Mouse (Mus musculus) layer of hippocampus, postnatal 25 days (tissue): ENCODE measurements at regions not wholly inside any gene's neighbourhood (a gene's known extent, or its start where the extent isn't known, plus 50 kb on each side); places are given as distances from the start of the nearest gene placed in this dataset.

Source experiments
- DNase-seq, 2 experiments: peaks; one replicate each; pipeline ENCODE4 v3.0.0; 2022; ENCODE audit warnings: mixed read lengths in 2 of 2, low spot score in 1 of 2; ENCODE audit errors: extremely low spot score in 1 of 2

DNA sequence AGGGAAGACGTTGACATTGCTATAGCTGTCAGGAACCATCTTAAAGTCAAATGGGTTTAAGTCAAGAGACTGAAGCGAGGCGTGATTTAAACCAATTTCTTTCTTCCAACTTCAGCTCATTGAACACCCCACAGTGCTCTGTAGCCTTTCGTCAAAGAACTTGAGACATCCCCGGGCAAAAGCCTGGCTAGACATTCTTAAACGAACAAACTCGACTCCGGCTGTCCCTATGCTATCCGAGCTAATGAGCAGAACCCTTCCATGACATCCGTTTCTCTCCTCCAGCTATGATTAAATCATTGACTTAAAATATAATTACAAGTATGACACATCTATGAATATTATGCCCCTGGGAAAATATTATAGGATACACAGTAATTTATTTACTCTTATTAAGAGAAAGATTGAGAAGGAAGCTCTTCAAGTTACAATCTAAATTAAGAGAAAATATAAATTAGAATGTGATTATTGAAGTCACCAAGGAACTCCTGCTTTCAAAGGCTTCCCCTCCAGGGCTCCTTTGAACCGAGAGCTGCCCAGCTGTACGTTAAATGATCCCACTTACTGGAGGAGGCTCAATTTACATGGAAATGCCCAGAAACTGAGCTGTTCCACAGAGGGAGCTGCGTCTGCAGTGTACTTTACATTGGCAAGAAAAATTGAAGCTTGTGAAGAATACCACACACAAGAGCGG lies 253.2 kb downstream of the Pax3 start:
- no peak for DNase-seq

- peak in 1 of 2 experiments; percentile 29 for DNase-seq
These were observed 253.8 kb downstream of the Pax3 start for GRCm38 (mm10) chr1:77943101-77943500.

DNA sequence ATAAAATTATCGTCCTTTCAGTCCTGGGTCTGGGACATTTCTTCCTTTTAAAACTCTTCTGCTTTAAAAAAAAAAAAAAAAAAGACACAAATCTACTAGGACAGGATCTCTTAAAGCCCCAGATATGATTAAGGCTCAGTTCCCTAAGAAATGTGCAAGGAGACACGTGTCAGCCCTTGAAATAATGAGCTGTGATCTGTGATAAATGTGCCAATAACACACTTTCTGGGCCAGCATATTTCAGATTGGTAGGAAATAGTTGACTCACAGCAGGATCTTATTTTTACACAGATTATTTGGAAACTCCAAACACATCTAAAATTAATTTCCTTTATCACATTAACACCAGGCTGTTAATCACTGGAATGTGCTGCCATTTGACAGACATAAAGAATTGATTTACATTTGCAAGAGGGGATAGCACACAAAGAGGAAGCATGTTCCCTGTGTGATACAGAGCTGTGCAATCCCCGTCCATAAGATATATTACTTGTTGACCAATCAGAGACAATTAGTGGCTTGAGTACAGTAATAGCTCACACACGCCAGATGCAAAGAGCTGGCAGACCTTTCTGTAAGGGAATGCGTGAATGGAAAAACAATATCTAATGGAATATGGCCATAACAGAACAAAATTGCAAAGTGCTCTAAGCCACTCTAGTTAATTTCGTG lies 263.7 kb downstream of the Pax3 start:
- DNase-seq: no peak

DNA sequence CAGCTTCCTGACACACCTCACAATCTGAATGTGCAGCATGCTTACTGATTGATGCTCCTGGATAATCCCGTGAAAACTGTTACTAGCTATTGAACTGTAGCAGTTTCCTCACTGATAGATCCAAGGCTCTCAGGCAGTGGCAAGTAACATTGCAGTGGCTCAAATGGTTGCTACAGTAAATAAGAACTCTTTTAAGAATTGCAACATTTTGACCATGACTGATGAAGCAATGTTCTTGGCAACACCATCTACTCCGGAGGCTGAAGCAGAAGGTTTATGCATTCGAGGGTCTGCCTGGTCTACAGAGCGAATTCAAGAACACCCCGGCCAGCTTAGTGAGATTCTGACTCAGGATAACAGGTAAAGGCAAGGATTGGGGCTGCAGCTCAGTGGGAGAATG lies 264.7 kb downstream of the Pax3 start:
- no peak for DNase-seq

- peak in 1 of 2 experiments; percentile 25 for DNase-seq
These were observed 266.3 kb downstream of the Pax3 start for GRCm38 (mm10) chr1:77930661-77931060.

DNA sequence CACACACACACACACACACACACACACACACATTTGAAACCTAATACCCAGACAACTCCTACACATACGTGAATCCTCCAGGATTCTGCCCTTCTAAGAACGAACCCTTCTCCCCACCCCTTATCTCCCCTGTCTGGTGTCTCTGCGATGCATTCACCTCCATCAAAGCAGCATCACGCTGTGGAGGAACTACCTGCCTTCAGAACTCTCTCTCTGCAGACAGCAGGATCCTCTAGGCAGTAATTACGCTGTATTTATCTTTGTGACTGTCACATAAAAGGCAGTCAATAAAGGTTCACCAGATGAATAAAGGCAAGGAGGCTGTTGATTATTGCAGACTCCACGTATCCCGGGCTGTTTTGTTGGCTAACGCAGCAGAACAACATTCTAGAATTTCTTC lies 267.4 kb downstream of the Pax3 start:
- DNase-seq: no peak

- no peak for DNase-seq
These were observed 270.8 kb downstream of the Pax3 start for GRCm38 (mm10) chr1:77926146-77926545.

DNA sequence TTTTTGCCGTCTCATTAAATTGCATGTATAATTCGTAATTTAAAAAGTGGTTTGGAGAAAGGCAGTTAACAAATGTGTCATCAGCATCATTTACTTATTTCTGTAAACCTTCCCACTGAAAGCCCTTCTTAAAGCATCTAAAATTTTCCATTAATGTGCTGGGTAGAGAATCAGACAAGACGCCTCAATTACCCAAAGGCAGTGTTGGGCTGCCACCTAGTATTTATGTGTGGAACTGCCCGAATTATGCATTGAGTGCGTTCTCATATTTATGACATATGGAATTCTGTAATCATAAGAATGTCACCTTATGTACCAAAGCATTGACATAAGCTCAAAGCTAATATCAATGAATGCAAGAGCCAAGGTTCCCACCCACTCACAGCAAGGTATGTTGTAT lies 300.7 kb downstream of the Pax3 start:
- DNase-seq: peak in 1 of 2 experiments; percentile 17

DNA sequence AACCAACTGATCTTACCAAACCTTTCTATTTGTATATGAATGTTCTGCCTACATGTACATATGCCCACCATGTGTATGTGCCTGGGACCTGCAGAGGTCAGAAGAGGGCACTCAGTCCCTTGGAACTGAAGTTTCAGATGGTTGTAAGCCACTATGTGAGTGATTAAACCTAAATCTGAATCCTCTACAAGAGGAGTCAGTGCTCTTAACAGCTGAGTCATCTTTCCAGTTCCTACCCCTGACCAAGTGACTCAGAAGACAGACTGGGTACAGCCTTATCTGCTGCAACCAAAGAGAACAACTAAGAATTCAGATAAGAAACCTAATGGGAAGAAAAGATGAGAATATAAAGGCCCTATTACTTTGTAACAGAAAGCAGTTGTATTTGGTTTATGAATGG lies 317.9 kb downstream of the Pax3 start:
- DNase-seq: no peak

DNA sequence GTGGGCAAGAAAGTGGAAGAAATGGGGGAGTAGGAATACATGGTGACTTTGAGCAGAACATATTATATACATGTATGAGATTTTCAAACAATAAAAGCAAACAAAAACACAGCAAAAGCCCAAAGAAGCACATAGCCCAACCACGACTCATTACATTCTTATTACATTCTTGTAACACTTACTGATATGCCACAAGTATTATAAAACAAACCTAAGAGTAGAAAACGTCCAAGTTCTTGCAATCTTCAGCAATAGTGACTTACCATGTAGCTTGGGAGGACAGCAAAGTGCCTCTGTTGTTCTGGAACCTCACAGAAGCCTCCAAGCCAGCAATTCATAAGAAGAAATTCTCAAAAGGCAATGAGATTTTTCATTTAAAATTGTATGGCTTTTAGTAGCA lies 326.8 kb downstream of the Pax3 start:
- no peak for DNase-seq

DNA sequence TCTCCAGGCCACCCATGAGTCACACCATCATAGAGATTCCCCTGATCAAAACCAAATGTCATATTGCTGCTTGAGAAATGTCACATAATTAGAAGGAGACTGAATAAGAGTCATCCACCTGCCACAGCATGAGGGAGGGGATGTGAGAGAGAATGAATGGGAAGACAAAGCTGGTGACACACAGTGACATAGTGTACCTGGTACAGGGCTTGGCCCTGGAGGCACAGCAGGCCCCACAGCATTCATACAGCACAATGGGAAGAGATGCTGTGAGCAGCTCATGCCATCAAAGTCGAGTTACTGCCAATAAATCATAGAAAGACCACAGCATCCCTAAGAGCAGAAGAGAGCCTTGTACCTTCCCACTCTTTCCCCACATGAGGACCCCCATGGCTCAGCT lies 327.8 kb downstream of the Pax3 start:
- no peak for DNase-seq

DNA sequence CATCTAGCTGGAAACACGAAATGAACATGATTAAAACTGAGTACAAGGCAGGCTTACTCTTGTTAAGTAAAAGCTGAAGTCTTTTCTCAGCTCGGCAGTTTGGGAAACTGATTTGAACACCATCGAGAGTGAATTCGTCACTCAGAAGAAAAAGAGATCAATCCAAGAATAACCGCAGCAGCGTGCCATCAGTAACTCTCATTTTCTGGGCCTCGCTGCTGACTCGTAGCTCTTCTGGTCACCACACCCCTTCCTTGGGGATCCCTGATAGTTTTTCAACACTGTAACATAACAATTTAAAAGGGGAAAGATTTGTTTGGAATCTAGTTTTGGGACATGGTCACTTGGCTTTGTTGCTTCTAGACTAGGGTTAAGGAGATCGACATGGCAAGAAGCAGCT lies 337.0 kb downstream of the Pax3 start:
- DNase-seq: no peak

DNA sequence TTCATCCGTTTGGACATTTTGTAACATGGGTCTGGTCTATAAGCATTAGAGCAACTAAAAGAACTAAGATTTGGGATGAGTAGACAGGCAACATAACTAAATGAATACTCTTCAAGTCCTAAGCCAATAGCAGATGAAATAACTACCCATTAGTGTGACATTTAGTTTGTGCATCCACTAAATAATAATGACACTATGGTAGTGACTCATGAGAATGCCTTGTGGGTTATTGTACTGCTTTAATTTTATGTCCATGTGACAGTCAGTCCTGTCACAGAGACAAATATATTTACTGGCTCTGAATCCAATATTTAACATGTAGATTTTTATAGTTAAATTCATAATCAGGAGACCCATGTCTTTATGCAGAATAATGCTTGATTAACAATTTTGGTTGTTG lies 339.5 kb upstream of the Epha4 start:
- DNase-seq: no peak

DNA sequence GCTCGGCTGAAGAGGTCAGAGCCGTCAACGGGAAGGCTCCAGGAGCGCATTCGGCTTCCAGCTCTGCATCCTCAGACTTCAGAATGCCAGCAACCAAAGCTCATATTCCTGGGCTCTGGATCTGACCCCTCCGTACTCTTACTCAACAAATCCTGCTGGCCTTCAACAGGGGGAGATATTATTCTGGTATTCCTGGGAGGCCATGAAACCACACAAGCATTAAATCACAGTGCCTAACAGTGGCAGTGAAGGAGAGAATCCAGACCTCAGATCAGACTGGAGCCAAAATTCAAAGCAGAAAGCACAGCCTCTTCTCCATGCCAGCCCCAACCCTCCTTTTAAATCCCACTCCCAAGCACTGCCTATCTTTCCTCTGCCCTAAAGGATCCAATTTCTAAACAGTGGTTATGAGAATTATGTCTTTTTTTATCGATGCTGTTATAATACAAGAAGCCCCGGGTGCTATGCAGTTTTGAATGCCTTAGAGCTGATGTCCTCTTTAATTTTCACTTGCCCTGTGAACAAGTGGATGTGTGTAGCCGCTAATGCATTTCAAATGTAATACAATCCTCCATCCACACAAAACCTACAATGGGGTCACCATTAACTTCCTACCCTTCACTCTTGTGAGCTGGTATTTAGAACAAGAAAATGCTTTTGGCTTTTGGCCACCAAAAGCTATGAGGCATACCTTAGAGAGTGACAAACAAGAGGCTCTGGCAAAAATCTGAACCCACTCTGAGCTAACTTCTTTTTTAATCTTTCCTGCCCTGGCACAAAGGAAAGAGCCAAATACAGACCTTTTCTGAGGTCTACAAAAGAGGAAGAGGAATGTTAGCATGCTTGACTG lies 333.1 kb upstream of the Epha4 start:
- no peak for DNase-seq

DNA sequence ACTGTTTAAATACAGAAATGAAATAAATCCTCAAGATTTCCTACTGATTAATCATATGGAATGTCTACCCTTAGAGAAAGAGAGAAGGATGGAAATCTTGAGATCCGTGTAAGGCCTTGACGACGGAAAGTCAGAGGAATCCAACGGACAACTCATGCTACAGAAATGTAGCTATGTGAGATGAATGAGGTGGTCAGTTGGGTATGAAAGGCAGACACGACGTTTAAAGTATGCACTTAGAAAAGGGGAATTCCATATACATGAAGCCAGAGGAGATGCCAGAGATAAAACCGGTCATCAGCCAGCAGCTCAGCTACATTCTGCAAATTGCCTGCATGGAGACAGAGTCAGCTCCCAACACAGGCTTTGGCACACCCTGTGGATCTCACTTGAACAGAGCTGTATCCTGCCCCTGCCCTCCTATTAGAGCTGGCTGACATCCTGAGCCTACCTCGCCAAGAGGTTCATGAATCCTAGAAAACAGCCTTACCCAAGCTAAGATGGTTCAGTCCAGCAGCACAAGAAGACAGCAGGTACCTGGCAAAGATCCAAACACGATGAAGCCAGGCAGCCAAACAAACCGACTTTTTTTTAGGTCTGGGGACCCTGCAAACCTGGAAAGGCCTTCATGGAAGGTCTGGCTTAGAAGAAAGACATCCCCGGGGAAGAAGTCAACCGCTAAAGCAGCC lies 331.3 kb upstream of the Epha4 start:
- no peak for DNase-seq

DNA sequence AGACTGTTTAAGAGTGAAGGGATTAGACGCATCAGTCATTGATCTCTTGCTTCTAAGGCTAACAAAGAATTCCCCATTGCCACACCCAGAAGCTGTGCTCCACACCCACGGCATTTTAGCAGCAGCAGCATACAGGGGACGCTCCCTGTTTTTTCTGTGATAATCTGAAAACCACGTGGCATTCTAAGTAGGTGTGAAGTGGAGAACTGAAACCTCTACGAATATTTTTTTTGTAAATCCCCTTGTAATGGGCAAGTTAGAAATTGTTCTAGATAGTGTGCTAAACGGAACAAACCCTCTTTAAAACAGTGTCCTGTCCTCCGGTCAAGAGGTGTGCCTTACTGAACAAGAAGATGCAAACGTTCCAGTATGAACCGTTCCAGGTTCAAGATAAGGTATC lies 325.8 kb upstream of the Epha4 start:
- no peak for DNase-seq

GRCm38 (mm10) chr1:77832174-77832573 lies 317.3 kb upstream of the Epha4 start:
- DNase-seq: no peak

DNA sequence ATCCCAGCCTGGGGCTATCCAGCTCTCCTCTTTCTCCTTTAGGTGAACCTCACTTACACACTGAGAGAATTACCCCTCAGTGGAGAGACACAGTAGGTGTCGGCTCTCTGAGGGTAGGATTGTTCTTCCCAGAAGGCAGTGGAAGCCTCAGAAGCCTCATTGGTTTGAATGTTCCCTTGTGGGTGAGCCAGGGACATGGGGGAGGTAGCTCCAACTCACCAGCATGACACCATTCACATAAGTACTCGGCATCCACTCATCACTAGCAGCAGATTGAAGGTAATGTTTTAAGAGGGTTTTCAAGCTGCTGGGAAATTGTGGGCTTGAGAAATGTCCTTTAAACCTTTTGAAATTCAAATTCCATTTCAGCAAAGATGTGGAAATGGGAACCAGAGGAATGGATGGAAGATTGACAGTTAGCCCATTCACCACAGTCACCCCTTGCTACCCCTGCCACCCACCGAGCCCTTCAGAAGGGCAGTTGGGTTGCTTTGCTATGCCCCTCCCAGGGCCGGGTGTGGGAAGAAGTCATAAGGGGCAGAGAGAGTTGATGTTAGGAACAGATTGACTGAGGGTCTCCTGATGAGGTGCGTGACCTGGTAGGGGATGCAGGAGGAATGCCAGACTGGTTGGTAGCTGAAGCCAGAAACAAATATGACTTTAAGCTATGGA lies 310.0 kb upstream of the Epha4 start:
- peak in 1 of 2 experiments; percentile 13 for DNase-seq

- peak in 1 of 2 experiments; percentile 19 for DNase-seq
These were observed 309.2 kb upstream of the Epha4 start for GRCm38 (mm10) chr1:77823801-77824687.
